Mouse (Mus musculus) spleen, adult 2 months (tissue): ENCODE measurements around the gene Myl12a.

ENCODE experiments used
- CTCF ChIP-seq: fragments of 200-500 bp; IDR thresholded peaks from 2 replicates; pipeline ENCODE4 v1.5.1; 2011; ENCODE audit warnings: mild to moderate bottlenecking, inconsistent platforms; ENCODE audit not compliant: insufficient read depth, insufficient read length, insufficient replicate concordance; ENCODE audit errors: extremely low read depth
- POLR2A ChIP-seq: fragments of 200-500 bp; IDR thresholded peaks from 2 replicates; pipeline ENCODE4 v1.6.1; 2011; ENCODE audit warnings: low read depth, low read length, inconsistent platforms

DNA sequence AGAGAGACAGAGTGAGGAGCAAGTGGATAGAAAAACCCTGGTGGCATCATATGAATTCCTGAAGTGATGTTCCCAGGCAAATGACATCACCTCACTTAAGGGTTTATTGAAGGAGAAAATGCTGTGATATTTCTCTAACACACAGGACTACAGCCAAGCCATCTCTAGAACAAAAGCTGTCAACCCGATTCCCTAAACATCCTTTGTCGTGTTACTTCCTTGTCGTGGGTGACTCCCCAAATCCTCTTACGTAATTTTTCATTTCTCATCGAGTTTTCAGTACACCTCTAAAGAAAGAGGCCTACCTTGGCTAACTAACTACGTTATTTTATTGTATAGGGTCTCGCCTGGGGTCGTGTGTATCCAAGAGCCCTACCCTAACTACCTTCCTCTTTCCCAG lies 13.2 kb downstream of the Myl12a start:
- no peak for TF ChIP-seq POLR2A
- no peak for TF ChIP-seq CTCF
